Mouse (Mus musculus) neutrophil, adult 59 days (primary cell): Measurements from ENCODE around the gene Prl2c1. TPM values are rescaled to one million over a fixed set of nuclear protein-coding genes. Genes with fewer than 3 reads are reported as not detected.

Source experiments
- total RNA-seq, 2 experiments: library from RNA; stranded (reverse); gene quantifications; 1 replicate in 1 of 2; 2 replicates in 1 of 2; pipeline ENCODE4 v1.2.4; 2023

Gene Prl2c1
- total RNA-seq = not detected

DNA sequence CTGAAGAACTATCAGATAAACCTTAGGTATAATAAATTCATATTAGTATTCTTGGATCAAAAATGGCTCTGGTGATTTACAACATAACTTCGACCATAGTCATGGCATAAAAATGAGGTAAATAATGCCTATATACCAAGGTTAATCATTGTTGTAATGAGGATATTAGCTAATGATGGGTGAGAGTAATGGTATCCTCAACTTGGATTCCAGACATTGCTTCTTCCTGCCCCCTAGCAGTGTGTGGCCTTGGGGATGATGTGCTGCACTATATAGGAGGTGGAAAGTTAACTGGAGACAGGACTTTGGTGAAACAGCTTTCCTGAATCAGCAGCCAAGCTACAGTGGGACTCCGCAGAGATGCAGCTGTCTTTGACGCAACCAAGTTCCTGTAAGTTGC lies at the start of gene Prl2c1:
Prl2c1 (plus strand) TSS at position 301 of the 400 bp plus-strand sequence.

GRCm38 (mm10) chr13:27801354-27801753 lies 47.8 kb upstream of the Prl2c1 start, which contains the start of gene Prl2a1:
Gene Prl2a1, plus strand, starts transcription at chr13:27801654.

Other genes starting within 250 kb of the Prl2c1 start
- not detected for gene Prl7b1, start 238.8 kb upstream of the Prl2c1 start, total RNA-seq
- not detected for gene Prl7a1, start 206.8 kb upstream of the Prl2c1 start, total RNA-seq
- not detected for gene Prl7a2, start 181.3 kb upstream of the Prl2c1 start, total RNA-seq
- gene Prl7d1, start 132.6 kb upstream of the Prl2c1 start, total RNA-seq = not detected
- gene Prl7c1, start 68.5 kb upstream of the Prl2c1 start, total RNA-seq = not detected
- gene Prl2a1, start 47.7 kb upstream of the Prl2c1 start, total RNA-seq = not detected
- gene Prl4a1, start 166.9 kb downstream of the Prl2c1 start, total RNA-seq = not detected